Mouse (Mus musculus): Measurements from ENCODE around the gene Adgrl3.

Adgrl3 gene

GRCm38 (mm10) chr5:81583425-81583824, 563.5 kb downstream of the Adgrl3 start:
- no peak for DNase-seq

- no peak for DNase-seq
These were observed 565.0 kb downstream of the Adgrl3 start for GRCm38 (mm10) chr5:81584945-81585344.

DNA sequence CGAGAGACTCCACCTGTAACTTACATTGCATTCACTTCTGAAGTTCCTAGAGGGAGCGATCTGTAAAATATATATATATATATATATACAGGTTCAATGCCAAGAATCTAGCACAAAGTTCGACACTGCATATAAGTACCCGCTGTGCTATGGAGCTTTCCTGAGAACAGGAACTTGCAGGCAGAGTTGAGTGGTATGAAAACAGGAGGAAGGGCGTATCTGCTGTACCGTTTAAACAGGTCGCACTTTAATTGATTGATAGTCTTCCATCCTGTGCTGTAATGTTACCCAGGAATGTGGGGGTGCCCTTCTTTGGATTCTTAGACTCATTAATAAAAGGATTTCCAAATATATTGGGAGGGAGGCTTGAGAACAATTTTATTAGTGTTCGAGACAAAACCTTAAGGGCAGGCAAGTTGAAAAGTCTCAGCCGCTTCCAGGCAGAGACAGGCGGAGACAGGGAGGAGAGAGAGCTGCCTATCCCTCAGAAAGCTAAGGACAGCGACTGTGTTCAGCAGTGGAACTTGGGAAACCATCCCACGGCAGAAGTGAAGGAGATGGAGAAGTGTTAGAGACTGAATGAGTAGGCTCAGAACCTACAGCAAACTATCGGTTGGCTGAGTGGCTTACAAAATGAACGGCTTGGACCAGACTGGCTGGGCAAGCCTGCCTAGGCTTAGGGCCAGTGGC, 570.2 kb downstream of the Adgrl3 start:
- no peak for DNase-seq

DNA sequence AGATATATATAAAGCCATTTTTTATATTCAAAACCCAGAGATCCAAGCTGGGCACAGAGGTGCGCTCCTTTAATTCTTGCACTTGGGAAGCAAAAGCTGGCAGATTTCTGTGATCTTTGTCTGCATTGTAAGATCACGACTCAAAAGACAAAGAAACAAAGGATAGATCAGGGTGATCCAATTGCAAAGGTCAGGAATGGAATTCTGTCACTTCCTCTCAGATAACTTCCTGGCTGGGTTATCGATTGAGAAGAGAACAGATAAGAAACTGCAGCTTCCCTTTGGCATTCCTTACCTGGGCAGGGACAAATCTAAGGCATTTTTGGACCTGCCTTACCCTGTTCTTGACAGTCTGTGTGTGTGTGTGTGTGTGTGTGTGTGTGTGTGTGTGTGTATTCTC, 571.5 kb downstream of the Adgrl3 start:
- no peak for DNase-seq

GRCm38 (mm10) chr5:81593396-81593995, 573.6 kb downstream of the Adgrl3 start:
- no peak for DNase-seq

DNA sequence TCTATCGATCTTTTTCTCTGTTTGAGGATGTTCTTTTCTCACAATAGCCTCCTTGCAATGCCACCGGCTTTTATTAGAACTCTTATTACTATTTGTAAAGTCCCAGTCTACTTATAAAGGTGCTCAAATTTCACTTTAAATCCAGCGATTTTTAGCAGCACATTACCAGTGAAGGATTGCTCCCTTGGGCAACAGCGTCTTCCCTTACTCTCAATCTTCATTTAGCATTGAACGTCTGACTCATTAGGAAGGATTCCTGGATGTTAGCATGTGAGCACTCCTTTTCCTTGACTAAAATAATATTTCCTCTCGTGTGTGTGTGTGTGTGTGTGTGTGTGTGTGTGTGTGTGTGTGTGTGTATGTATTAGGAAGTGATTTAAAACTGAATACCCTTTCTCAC, 578.1 kb downstream of the Adgrl3 start:
- DNase-seq, result no peak

DNA sequence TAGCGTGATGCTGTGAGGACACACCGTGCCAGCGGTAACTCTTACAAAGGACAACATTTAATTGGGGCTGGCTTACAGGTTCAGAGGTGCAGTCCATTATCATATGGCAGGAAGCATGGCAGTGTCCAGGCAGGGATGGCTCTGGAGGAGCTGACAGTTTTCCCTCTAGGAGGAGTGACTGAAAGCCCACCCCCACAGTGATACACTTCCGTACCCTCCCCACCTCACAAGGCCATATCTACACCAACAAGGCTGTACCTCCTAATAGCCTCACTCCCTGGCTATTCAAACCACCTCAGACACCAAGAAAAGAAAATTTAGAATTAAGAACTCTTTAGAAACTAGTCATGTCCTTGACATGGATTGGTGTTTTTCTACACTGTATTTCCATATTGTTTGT, 583.0 kb downstream of the Adgrl3 start:
- DNase-seq, result no peak

GRCm38 (mm10) chr5:81605646-81606045, 585.7 kb downstream of the Adgrl3 start:
- DNase-seq, result no peak

DNA sequence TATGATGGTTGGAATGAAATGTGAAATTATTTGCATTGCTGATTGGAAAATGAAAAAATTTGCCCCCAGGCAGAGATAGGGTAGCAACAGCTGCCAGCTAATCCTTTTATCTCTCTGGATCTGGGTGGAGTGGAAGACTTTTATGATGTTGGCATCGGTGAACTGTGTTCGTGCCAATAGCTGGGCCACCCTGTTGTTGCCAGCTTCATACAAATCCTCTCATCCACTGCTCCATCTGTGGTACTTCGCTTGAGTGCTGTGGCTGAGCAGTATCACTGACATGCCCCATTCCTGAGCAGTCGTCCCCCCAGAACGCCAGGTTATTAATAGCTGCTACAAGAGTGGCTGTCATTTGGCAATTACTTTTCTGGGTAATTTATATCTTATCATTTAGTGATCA, 590.3 kb downstream of the Adgrl3 start:
- DNase-seq, result no peak

DNA sequence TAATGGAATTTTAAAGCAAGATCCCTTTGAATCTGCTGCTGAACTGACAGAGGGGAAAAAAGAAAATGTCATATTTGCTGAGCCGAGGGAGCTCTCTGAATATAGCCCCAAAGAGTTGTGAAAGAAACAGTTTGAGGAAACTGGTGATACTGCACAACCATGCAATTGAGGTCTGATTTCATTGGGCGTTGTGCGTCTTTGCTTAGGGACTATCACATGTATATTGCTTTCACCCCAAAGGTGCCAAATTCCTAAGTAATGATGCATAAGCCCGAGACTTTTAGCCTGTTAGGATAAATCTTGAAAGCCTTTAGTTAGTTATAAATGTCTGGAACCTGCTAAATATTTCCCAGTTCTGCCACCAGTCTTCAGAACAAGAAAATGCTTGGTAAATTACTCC, 594.7 kb downstream of the Adgrl3 start:
- DNase-seq, result no peak

DNA sequence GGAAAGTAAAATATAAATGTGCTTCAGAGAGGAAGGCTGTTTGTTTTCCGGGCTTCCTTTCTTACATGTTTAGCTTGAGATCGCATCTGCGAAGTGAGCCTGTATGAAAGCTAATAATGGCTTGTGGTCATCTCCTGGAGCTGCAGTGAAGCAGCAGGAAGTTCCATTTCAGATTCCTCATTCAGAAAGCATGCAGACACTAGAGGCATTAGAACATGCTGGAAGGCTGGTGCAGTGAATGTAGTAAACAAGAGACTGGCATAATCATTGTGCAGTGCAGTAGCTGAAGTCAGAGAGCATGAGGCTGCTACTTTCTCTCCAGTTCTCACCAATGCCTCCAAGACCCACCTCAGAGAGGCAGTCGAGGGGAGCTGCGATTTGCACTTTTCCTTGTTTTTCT, 601.2 kb downstream of the Adgrl3 start:
- DNase-seq, result no peak

- DNase-seq, result no peak
These were observed 601.8 kb downstream of the Adgrl3 start for GRCm38 (mm10) chr5:81621715-81622114.

DNA sequence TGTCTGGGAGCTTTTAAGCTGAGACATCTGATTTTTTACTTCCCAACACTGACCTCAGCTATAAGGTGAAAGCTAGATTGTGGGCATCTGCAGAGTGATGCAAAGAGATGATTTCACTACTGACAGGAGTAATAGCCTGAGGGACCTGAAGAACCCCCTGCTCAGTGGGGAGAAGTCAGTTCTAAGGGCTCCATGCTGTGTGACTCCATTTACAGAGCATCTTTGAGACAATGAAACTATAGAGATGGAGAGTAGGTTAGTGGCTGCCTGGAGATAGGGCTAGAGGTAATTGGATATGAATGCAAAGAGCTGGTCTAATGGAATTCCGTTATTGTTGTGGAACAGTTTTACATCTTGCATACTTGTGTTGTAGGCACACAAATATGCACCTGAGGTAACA, 603.9 kb downstream of the Adgrl3 start:
- no peak for DNase-seq

DNA sequence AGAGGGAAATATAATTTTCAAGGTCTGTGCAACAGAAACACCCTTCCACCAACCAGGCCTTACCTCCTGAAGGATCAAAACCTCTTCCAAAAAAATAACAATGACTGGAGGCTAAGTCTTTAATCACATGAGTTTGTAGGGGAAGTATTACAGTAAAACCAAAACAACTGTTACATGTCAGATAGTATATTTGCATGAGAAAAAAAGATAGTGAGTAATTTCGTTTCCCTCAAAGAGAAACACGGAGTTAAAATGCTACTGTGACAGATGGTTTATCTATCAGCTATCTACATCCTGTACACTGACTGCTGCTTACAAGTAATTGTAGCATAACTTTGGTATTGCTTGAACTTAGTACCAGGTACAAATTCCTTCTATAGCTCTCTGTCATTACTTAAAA, 616.2 kb downstream of the Adgrl3 start:
- DNase-seq, result no peak

GRCm38 (mm10) chr5:81638422-81638821, 618.5 kb downstream of the Adgrl3 start:
- DNase-seq, result no peak

GRCm38 (mm10) chr5:81640118-81640517, 620.2 kb downstream of the Adgrl3 start:
- no peak for DNase-seq

- no peak for DNase-seq
These were observed 625.6 kb downstream of the Adgrl3 start for GRCm38 (mm10) chr5:81645557-81645956.

DNA sequence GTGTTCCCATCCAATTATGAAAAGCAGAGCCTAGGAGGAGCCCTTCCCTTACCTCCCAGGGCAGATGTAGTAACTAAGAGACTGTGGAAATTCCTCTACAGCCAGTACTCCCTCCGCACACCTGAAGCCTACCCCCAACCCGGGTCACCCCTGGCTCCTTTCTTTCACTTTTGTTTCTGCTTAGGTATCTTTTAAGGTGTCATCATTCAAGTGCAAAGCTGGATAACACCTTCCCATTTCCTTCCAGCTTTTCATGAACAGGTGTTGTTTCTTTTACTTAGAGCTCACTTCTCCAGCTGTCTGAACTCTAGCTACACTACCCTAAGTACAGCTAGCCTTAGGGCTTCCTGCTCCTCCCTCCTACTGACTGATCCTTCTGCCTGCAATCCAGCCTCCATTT, 634.0 kb downstream of the Adgrl3 start:
- no peak for DNase-seq

DNA sequence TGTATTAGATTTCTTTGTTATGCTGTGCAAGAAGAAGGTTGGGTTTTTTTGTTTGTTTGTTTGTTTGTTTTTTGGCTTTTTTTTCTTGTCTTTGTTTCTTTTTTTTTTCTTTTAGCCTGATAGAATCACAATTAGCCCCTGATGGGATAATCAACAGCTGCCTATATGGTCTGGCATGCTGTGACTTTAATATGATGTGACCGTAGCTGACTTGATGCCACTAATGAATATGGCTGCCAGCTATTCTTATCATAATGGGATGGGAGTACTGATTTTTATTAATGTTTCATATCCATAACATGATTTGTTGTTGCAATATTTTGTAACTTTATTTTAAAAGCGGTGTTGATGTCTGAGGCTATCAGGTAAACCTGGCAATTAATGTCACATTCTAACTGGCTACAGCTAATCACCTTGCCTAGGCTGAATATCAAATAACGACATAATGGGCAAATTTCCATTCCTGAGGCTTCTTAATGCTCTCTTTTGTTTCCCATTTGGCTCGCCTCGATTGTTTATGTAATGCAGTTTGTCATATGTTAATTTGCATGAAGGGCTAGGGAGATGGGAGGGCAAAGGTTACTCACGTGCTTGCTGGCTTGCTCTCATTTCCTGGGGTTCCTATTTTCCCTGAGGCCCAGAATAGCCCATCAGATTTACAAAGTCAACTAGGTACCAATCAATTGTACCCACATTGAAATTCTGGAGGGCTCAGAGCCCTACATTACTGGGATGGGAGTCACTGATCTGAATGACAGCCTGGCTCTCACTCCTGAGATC, 641.9 kb downstream of the Adgrl3 start:
- no peak for DNase-seq

DNA sequence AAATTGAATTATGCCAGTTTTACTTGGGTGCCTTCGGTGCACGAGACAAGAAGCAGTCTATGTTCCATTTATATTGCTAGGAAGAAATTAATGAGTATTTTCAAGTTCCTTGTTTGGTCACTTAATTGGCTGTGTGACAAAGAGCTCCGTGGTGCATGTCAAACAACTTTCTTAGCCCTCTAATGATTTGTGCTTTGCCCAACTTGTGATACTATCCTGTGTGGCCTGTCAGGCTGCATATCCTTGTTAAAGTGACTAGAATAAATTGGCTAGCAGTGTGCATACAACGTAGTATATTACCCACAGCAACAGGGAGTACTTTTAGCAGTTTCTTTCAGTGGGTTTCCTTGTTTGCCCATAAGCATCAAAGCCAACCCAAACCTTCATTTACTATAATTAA, 651.1 kb downstream of the Adgrl3 start:
- DNase-seq, result no peak

DNA sequence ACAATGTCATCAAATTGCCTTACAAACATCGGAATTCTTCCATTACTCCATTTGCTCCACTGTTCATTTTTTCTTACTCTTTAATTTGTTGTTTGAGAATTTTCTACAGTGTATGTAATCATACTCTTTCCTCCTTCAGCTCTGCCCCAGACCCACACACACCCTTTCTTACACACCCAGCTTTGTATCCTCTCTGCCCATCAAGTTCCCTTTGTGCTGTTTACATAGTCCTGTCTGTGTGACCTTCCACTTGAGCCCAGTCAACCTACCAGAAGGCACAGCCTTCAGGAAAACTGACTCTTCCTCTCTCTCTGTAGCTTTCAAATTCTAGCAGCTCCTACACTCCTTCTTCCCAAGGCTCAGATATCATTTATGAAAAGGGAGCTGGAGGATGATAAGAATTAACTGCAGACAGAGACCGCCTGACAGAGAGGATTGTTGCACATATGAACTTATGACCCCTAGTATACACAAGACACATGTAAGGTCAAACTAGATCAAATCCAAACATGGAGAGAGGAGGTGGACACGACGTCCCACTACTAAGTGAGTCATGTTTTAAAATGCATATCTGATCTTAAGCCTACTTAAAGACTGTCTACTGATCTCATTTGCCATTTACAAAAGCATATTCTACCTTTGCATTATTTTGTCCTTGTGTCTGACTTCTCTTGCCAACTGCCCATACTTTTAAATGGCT, 654.5 kb downstream of the Adgrl3 start:
- DNase-seq, result no peak

- DNase-seq, result no peak
These were observed 655.0 kb downstream of the Adgrl3 start for GRCm38 (mm10) chr5:81674975-81675371.

- no peak for DNase-seq
These were observed 657.0 kb downstream of the Adgrl3 start for GRCm38 (mm10) chr5:81676896-81677295.

GRCm38 (mm10) chr5:81686206-81686605, 666.3 kb downstream of the Adgrl3 start:
- no peak for DNase-seq

Measured in thymus, postnatal 14 days (tissue).